Mouse (Mus musculus) adrenal gland, postnatal 0 days (tissue): ENCODE measurements around the gene Scaf1. TPM values are rescaled to one million over a fixed set of nuclear protein-coding genes. Genes with fewer than 3 reads are reported as not detected.

Source experiments
- microRNA-seq: library from miRNA; unstranded; fragments of <30 nt; microRNA quantifications from one replicate; pipeline ENCODE4, GENCODE M21; 2016; ENCODE audit warnings: borderline replicate concordance; ENCODE audit not compliant: insufficient number of aligned reads
- polyA plus RNA-seq: library from polyadenylated mRNA; unstranded; fragments of >200 nt; fragmentation: Nextera tagmentation; extraction: Ambion mirVana; gene quantifications from 2 replicates; pipeline ENCODE4 v1.2.1, GENCODE M21; 2015

The Scaf1 gene
- 25.1 and 26.8 TPM in 2 replicates for polyA plus RNA-seq

DNA sequence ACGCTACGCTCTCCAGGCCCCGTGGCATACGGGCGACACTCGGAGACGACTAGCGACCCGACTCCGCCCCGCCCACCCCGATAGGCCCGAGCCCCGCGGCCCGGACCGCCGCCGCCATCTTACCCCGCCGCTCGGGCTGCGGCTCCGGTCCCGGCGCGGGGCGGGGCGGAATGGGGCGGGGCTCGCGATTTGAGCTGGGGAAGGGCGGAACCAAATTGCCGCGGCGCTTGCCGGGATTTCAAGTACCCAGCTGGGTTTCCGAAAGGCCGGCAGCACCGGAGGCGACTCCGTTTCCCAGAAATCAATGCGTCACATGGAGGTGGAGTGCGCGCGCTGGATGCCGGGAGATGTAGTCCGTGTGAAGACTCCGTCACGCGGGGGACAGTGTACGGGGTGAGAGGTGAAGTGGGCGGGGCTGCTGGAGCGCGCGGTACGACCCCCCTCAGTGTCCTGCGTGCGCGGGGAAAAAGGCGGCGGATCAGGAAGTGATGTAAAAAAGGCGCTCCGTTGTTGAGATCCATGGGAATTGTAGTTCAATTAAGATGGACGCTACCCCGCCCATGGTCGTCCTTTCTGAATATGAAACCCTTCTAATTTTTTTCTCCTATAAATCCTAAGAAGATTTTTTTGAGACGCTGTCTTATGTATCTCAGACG is at the start of gene Scaf1:
Gene Scaf1, minus strand, starts transcription at position 407 of the 656 bp plus-strand sequence.

DNA sequence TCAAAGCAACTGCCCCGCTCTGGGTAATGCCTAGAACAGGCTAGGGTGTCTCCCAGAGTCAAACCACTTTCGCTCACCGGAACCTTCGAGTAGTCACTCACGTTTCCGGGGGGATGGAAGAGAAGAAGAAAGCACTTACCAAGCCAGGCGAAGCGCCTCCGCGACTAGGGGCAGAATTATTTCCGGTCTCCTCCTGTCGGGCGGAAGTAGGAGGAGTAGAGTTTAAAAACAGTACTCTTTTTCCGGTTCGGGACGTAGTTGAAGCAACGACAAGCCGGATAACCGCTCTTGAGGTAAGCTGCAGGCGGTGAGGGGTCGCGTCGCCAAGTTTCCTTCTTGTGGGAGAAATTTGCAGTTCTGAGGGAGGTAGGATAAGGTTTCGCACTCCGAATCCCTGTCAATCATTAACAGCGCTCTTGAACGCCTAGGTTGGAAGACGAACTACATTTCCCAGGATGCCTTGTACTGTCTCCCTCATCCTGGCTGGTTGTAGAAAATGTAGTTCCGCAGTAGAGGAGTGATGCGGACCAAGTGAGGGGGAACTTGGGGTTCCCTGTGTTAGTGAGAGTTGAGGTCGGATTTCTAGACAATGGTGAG is 46.2 kb upstream of the Scaf1 start, which contains the start of the genes Nosip and Prrg2:
Gene Nosip, plus strand, starts transcription at position 191 of the 597 bp plus-strand sequence.
Gene Prrg2, minus strand, starts transcription at position 439 of the 597 bp plus-strand sequence.

DNA sequence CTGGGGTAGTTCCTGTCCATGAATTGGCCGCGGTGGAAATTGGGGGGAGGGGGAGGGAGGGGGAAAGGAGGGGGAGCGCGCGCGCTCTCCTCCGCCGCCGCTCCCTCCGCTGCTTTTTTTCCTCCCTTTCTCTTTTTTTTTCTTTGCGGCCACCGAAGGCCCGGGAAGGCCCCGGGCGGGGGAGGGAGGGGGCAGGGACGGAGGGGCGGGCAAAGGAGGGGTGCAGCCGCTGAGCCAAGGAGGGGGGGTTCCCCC is 36.6 kb upstream of the Scaf1 start, which contains the start of gene Prr12:
Gene Prr12, minus strand, starts transcription at position 20 of the 255 bp plus-strand sequence.

GRCm38 (mm10) chr7:45017242-45018061 is 1.3 kb upstream of the Scaf1 start, which contains the start of gene Rras:
TSS of gene Rras (plus strand) at chr7:45017961.

GRCm38 (mm10) chr7:44998501-44998955 is 17.6 kb downstream of the Scaf1 start, which contains the start of gene Bcl2l12:
TSS of gene Bcl2l12 (minus strand) at chr7:44998712.

GRCm38 (mm10) chr7:44997231-44997939 is 18.8 kb downstream of the Scaf1 start, which contains the start of gene Irf3:
TSS of gene Irf3 (plus strand) at chr7:44997648.

DNA sequence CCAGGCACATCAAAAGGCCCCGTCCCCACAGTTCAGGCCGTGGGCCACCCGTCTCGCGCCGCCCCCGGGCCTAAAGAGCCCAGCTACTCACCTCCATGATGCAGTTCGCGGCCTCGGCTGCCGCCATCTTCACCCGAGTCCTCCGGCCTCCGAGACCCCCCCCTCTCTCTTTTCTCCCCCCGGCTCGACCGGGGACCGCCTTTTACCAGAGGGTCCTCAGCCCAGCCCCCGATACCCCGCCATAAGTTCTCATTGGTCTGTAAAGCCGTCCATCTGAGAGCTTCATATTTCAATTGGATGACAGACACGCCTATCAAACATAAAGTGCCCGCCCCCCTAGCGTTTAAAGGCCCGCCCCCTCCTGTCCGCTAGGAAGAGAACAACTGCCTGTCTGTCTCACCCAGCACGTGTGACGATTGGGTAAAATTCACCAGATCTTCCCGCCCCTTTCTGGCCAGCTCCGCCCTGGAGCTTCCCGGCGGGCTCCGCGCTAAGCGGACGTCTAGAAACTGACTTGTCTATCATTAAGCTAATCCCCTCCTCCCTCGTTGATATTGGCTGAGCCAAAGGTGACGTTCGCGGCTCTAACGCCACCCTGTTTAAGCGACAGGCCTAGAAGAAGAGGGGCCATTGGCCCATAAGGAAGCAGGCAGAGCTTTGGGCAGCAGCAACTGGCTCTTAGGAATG is 29.8 kb downstream of the Scaf1 start, which contains the start of gene Prmt1:
Gene Prmt1, minus strand, starts transcription at position 377 of the 687 bp plus-strand sequence.

DNA sequence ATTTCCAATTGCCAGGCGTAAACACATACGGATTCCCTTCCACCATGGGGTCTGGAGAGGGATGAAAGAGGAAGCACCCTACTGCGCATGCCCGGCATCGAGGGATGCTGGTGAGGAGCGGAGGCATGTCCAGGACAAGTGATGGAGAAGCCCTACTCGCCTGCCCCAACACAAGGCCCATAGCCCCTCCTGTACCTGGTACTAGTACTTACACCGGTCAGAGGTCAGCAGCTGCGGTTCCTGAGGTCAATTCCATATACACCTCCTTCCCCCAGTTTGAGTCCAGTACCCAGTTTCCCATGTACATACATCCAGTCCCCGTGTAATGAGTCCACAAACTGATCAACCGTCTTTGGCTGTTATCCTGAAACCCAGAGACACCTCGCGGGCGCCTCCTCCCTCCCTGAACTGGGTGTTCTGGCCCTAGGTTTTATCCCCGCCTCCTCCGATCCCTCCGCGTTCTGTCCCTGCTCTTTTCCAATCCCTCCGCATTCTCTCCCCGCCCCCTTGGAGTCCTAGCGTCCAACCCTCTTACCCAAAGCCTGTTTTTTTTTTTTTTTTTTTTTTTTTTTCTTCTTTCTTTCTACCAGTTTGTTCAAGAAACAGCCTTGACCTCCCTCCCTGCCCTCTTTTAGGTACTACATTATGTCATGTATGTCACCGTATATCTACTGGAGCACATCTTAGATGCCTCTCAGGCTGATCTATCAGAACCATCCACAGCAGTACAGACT is 41.6 kb downstream of the Scaf1 start, which contains the start of gene Cpt1c:
Gene Cpt1c, minus strand, starts transcription at position 469 of the 734 bp plus-strand sequence.

Small RNA genes lying within 50 kb of the gene (microRNA-seq; reads per million reads assigned to microRNA genes)
- gene Mir7054: not detected

Other genes with a start within 250 kb of the Scaf1 start
- 40.4 and 43.1 TPM in 2 replicates for gene Nup62, start 200.3 kb downstream of the Scaf1 start, polyA plus RNA-seq
- 0.52 and 1.9 TPM in 2 replicates for gene Il4i1, start 200.0 kb downstream of the Scaf1 start, polyA plus RNA-seq
- gene Atf5, start 199.7 kb downstream of the Scaf1 start, polyA plus RNA-seq: 8.1 and 9.7 TPM in 2 replicates
- 103 and 124 TPM in 2 replicates for gene Akt1s1, start 167.4 kb downstream of the Scaf1 start, polyA plus RNA-seq
- 74.5 and 99.1 TPM in 2 replicates for gene Tbc1d17, start 167.3 kb downstream of the Scaf1 start, polyA plus RNA-seq
- gene Pnkp, start 159.2 kb downstream of the Scaf1 start, polyA plus RNA-seq: 41.8 and 51.0 TPM in 2 replicates
- 305 and 336 TPM in 2 replicates for gene Ptov1, start 146.6 kb downstream of the Scaf1 start, polyA plus RNA-seq
- gene Med25, start 123.7 kb downstream of the Scaf1 start, polyA plus RNA-seq: 65.4 and 92.8 TPM in 2 replicates
- 23.0 and 35.1 TPM in 2 replicates for gene Fuz, start 120.3 kb downstream of the Scaf1 start, polyA plus RNA-seq
- 49.4 and 50.6 TPM in 2 replicates for gene Ap2a1, start 86.9 kb downstream of the Scaf1 start, polyA plus RNA-seq
- 0.17 and 0.46 TPM in 2 replicates for gene Tsks, start 73.2 kb downstream of the Scaf1 start, polyA plus RNA-seq
- 23.0 and 24.9 TPM in 2 replicates for gene Cpt1c, start 41.5 kb downstream of the Scaf1 start, polyA plus RNA-seq
- gene Prmt1, start 29.8 kb downstream of the Scaf1 start, polyA plus RNA-seq: 247 and 271 TPM in 2 replicates
- 56.9 and 79.7 TPM in 2 replicates for gene Irf3, start 18.7 kb downstream of the Scaf1 start, polyA plus RNA-seq
- gene Bcl2l12, start 17.7 kb downstream of the Scaf1 start, polyA plus RNA-seq: 16.6 and 25.4 TPM in 2 replicates
- gene Rras, start 1.6 kb upstream of the Scaf1 start, polyA plus RNA-seq: 69.9 and 80.5 TPM in 2 replicates
- gene Prr12, start 36.5 kb upstream of the Scaf1 start, polyA plus RNA-seq: 4.1 and 6.1 TPM in 2 replicates
- gene Nosip, start 46.1 kb upstream of the Scaf1 start, polyA plus RNA-seq: 72.0 and 75.6 TPM in 2 replicates
- gene Prrg2, start 46.3 kb upstream of the Scaf1 start, polyA plus RNA-seq: 21.2 and 23.8 TPM in 2 replicates
- gene Rcn3, start 75.9 kb upstream of the Scaf1 start, polyA plus RNA-seq: 173 and 202 TPM in 2 replicates
- gene Fcgrt, start 87.5 kb upstream of the Scaf1 start, polyA plus RNA-seq: 193 and 264 TPM in 2 replicates
- 1,100 and 1,135 TPM in 2 replicates for gene Rps11, start 108.1 kb upstream of the Scaf1 start, polyA plus RNA-seq
- gene Rpl13a, start 112.4 kb upstream of the Scaf1 start, polyA plus RNA-seq: 1,896 and 3,552 TPM in 2 replicates
- 1.4 and 2.1 TPM in 2 replicates for gene Gm45713, start 119.9 kb upstream of the Scaf1 start, polyA plus RNA-seq
- gene Flt3l, start 120.1 kb upstream of the Scaf1 start, polyA plus RNA-seq: 6.1 and 11.0 TPM in 2 replicates
- 67.2 and 75.8 TPM in 2 replicates for gene Pih1d1, start 137.9 kb upstream of the Scaf1 start, polyA plus RNA-seq
- 25.3 and 34.0 TPM in 2 replicates for gene Aldh16a1, start 138.2 kb upstream of the Scaf1 start, polyA plus RNA-seq
- 0.11 and 0.16 TPM in 2 replicates for gene Slc17a7, start 147.6 kb upstream of the Scaf1 start, polyA plus RNA-seq
- not detected in 2 replicates for gene Gfy, start 163.2 kb upstream of the Scaf1 start, polyA plus RNA-seq
- gene Pth2, start 164.6 kb upstream of the Scaf1 start, polyA plus RNA-seq: not detected in 2 replicates
- 0.30 and 0.47 TPM in 2 replicates for gene Ccdc155, start 188.5 kb upstream of the Scaf1 start, polyA plus RNA-seq
- gene Dkkl1, start 195.8 kb upstream of the Scaf1 start, polyA plus RNA-seq: 1.6 and 1.8 TPM in 2 replicates
- 28.7 and 32.9 TPM in 2 replicates for gene Tead2, start 199.4 kb upstream of the Scaf1 start, polyA plus RNA-seq
- gene Cd37, start 222.8 kb upstream of the Scaf1 start, polyA plus RNA-seq: 3.9 and 5.3 TPM in 2 replicates
- gene Slc6a16, start 224.7 kb upstream of the Scaf1 start, polyA plus RNA-seq: 0.08 TPM in 1 of 2 replicates, not detected in the other